Mouse (Mus musculus) bone marrow, adult 2 months (tissue): Measurements from ENCODE around the gene 4430402I18Rik.

Experiments
- CTCF ChIP-seq: fragments of 200-500 bp; IDR thresholded peaks from 2 replicates; pipeline ENCODE4 v1.5.1; 2011; ENCODE audit warnings: low read length, control low read depth; ENCODE audit not compliant: control insufficient read depth, insufficient read depth
- POLR2A ChIP-seq: fragments of 200-500 bp; IDR thresholded peaks from 2 replicates; pipeline ENCODE4 v1.6.1; 2011; ENCODE audit warnings: low read depth, mild to moderate bottlenecking, control low read depth, low read length, borderline replicate concordance; ENCODE audit not compliant: control insufficient read depth

- TF ChIP-seq POLR2A: no peak
- TF ChIP-seq CTCF: no peak
These were observed 88.1 kb downstream of the 4430402I18Rik start for GRCm38 (mm10) chr19:28879476-28879875.
